Mouse (Mus musculus) ovary, postnatal 10 days (tissue): ENCODE results near the gene Nfix.

Experiments used
- DNase-seq: peaks from one replicate; pipeline ENCODE4 v3.0.0; 2022; ENCODE audit warnings: low spot score

Nfix gene

GRCm38 (mm10) chr8:84714161-84714560 lies 86.0 kb downstream of the Nfix start:
- no peak for DNase-seq

GRCm38 (mm10) chr8:84713381-84713780 lies 86.8 kb downstream of the Nfix start:
- no peak for DNase-seq

GRCm38 (mm10) chr8:84712759-84713120 lies 87.4 kb downstream of the Nfix start:
- DNase-seq: no peak

GRCm38 (mm10) chr8:84711933-84712758 lies 88.0 kb downstream of the Nfix start:
- no peak for DNase-seq

GRCm38 (mm10) chr8:84711312-84711711 lies 88.8 kb downstream of the Nfix start:
- DNase-seq: no peak

GRCm38 (mm10) chr8:84709931-84710330 lies 90.2 kb downstream of the Nfix start:
- no peak for DNase-seq

- peak; percentile 66 for DNase-seq
Measured at GRCm38 (mm10) chr8:84708774-84709475, 91.2 kb downstream of the Nfix start.

GRCm38 (mm10) chr8:84708071-84708541 lies 92.0 kb downstream of the Nfix start:
- DNase-seq: no peak

GRCm38 (mm10) chr8:84707267-84707883 lies 92.8 kb downstream of the Nfix start:
- no peak for DNase-seq

- DNase-seq: no peak
Measured at GRCm38 (mm10) chr8:84706610-84707266, 93.4 kb downstream of the Nfix start.

GRCm38 (mm10) chr8:84705960-84706359 lies 94.2 kb downstream of the Nfix start:
- DNase-seq: no peak

- DNase-seq: no peak
Measured at GRCm38 (mm10) chr8:84704867-84705831, 95.0 kb downstream of the Nfix start.

- DNase-seq: no peak
Measured at GRCm38 (mm10) chr8:84704356-84704755, 95.8 kb downstream of the Nfix start.

- no peak for DNase-seq
Measured at GRCm38 (mm10) chr8:84703466-84704249, 96.5 kb downstream of the Nfix start.

GRCm38 (mm10) chr8:84702963-84703465 lies 97.1 kb downstream of the Nfix start:
- DNase-seq: no peak

- no peak for DNase-seq
Measured at GRCm38 (mm10) chr8:84702561-84702960, 97.6 kb downstream of the Nfix start.

- no peak for DNase-seq
Measured at GRCm38 (mm10) chr8:84700941-84701911, 98.9 kb downstream of the Nfix start, which contains the start of gene Lyl1. Gene Lyl1, plus strand, starts transcription at chr8:84701457.

GRCm38 (mm10) chr8:84700526-84700925 lies 99.6 kb downstream of the Nfix start:
- no peak for DNase-seq

GRCm38 (mm10) chr8:84699861-84700322 lies 100.3 kb downstream of the Nfix start:
- no peak for DNase-seq
